Mouse (Mus musculus): ENCODE measurements around the gene Tns1.

DNA sequence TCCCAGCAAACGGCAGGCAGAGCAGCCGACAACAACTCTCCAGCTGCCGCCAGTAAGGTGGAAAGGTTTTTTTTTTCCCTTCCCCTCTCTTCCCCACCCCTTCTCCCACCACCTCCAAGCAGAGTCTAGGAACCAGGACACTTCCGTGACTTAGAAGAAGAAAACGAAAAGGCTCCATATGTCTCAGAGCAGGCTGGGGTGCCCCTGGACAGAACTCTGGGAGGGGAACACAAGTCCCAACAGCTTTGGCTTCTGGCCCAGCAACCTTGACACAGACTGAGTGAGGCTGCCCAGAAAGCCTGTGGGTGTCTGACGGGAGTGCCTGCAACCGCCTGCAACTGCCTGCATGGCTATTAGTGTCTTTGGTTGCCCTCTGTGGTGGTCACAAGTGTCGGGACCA is 160.6 kb downstream of the Tns1 start:
- TF ChIP-seq EP300 (IDR thresholded peaks at IDR 0.05; ENCODE audit: insufficient read depth, low read depth, low read length) (no peak), POLR2A (IDR thresholded peaks at IDR 0.05; ENCODE audit: insufficient read depth, low read length) (no peak), CTCF (IDR thresholded peaks at IDR 0.05; ENCODE audit: low read depth, low read length) (no peak)

Measured in ES-Bruce4 (cell line).